Mouse (Mus musculus) thymus, postnatal 25 days (tissue): Measurements from ENCODE around the gene Tmem238.
"Not testable (repeated sequence)": the region's sequence is repeated elsewhere in the genome, so short reads cannot be mapped to it uniquely, and the experiment has no call there.

ENCODE experiments used
- DNase-seq: peaks from one replicate; pipeline ENCODE4 v3.0.0; 2022

Gene Tmem238

GRCm38 (mm10) chr7:4789436-4789935 lies at the start of gene Tmem238:
Gene Tmem238, minus strand, starts transcription at chr7:4789656.
- DNase-seq: peak; percentile 25

DNA sequence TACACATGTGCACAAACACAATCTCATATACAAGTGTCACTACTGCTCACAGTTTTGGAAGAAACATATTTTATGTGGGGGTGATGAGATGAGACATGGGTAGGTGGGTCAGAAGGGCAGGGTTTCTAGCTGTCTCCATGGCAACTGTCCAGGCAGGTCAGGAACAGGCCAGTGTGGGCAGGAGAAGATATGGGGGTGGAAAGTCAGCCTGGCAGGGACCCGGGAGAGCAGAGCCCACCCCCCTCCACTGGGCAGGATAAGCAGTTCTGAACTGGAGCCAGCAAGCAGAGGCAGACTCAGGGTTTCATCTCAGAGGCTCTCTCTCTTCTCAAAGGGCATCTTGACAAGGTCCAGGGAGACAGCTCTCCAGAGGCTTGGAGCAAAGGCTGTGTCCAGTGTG lies 48.2 kb upstream of the Tmem238 start:
- DNase-seq: no peak

GRCm38 (mm10) chr7:4836351-4836792 lies 46.9 kb upstream of the Tmem238 start:
- peak; percentile 57 for DNase-seq

GRCm38 (mm10) chr7:4835631-4836327 lies 46.3 kb upstream of the Tmem238 start:
- DNase-seq: no peak

DNA sequence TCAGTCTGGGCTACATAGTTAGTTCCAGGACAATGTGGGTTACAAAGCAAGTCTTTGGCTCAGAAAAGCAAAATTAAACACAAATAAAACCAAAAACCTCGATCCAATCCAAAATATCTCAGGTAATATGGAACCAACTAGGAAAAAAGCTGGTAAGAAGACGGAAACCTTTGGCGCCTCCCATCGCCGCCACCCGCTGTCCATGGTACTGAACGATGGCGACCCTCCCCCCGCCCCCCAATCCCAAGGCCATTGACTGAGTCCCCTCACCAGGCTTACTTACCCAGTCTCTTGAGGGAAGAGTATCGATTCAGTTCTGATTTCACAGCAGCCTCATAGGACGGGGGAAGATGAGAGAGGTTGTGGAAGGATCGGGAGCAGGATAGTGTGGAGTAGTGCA lies 41.0 kb upstream of the Tmem238 start:
- DNase-seq: no peak

DNA sequence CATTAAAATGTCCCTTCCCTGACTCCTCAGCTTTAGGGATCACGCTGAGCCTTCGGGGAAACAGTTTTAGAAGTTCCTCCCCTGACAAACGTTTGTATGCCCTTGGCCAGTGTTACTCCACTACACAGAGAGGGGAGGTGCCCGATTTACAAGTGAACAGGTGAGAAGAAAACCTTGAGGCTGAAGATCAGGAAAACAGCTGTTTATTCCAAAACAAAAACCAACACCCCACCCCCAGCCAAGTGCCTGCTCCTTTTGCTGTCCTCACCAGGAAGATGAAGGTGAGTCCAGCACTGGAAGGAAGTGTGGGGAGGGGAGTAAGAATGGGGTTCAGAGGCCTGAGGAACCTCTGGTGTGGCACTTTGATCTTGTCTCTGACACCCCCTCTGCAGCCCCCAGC lies 35.9 kb upstream of the Tmem238 start:
- no peak for DNase-seq

DNA sequence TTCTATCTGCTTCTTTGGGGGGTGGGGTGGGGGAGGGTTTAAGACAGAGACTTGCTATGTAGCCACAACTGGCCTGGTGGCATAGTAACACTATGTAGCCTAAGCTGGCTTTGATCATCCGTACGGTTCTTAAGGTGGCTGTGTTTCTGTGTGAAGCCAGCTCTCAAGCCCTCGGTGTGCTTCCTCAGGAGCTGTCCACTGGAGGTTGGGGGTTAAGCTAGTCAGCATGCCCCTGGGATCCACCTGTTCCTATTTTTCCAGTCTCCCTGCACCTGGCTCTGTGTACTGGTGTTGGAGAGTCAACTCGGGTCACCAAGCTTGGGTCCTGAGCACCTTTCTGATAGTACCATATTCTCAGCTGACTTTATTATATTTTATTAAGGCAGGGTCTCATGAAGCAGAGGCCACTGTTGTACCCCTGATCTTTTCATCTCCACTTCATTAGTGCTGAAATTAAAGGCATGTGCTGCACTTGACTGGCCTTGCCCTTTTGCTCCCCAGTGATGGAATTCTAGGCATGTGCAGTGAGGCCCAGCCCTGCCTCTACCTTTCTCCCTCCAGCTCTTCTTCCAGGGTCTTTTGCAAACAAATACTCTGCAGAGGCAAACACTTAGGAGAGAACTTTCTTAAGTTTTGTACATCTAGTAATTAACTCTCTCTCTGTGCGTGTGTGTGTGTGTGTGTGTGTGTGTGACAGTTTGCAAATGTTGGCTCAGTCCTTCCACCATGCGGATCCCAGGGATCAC lies 32.9 kb upstream of the Tmem238 start:
- DNase-seq: no peak

DNA sequence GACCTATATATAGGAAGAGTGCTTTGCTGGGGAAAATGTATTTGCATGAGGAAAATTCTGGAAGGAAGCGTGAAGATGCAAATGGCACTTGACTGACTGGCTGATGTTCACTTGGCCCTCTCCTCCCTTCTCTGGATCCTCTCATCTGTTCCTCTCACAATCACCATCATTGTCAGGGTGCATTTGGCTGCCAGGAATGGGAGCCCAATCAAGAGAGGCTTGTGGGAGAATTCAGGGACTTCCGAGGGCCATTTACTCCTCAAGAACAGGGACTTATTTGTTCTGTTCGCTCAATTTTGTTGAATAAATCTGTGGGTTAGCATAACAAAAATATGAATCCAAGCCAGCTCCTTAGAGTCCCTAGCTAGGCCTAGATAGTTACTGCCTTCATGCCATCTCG lies 32.2 kb upstream of the Tmem238 start:
- DNase-seq: no peak

DNA sequence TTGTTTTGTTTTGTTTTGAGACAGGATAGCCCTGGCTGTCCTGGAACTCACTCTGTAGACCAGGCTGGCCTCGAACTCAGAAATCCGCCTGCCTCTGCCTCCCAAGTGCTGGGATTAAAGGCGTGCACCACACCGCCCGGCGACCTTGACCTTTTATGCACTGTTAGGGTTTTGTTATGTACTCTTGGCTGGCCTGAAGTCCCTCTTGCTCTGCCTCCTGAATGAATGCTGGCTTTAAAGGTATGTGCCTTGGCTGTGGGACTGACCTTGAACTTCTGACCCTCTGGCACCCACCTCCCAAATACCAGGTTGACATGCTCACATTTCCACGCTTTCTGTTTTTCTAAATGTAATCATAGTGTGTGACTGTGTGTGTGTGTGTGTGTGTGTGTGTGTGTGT lies 31.5 kb upstream of the Tmem238 start:
- not testable (repeated sequence) for DNase-seq

DNA sequence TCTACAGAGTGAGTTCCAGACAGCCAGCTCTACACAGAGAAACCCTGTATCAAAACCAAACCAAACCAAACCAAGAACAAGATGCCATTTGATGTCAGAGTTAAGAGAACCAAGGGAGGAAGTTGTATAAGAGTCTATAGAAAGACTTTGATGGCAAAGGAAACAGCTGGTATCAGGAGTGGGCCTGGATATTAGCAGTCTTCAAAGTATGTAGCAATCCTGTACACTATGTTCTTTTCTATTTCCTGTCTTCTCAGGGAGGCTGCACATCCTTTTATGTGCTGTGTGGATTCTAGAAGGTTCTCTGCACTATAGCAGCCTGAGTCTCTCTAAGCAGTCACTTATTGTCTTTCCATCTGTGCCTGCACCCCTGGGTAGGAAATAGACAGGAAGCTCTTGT lies 27.1 kb upstream of the Tmem238 start:
- peak; percentile 12 for DNase-seq

- DNase-seq: no peak
These were observed 23.8 kb upstream of the Tmem238 start for GRCm38 (mm10) chr7:4813105-4813791.

DNA sequence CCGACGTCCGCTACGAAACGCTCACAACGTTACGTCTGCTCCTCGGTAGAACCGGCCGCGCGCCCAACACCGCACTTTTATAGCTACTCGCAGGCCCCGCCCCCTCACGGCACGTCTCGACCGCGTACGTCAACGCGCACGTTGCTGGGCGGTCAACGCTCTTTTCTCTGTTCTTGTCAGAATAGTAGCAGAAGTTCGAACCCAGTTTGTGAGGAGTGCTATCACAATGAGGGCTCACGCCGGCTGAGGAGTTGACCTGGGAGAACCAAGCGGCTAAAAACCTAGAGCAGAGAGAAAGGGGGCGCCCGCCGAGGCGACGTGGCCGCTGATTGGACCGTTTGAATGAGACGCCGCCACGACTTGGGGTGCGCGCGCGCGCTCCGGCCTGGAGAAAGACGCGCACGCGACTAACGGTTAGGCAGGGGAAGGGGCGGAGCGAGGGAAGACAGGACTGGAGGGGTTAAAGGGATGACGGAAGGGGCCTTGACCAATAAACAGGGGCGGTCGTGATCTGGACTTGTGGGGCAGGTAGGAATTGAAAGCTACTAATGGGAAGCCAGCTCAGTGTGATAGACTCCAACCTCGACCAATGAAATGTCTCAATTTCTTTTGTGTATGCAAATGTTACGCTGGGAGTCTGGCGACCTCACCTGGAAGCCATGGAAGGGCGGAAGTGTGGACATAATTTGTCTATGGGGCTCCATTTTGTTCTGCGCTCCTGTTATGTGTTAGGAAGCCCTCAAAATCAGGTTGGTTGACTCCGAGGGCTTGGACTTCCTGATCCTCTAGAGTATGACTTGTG lies 23.0 kb upstream of the Tmem238 start, which contains the start of gene Ube2s:
Gene Ube2s, minus strand, starts transcription at position 288 of the 802 bp plus-strand sequence.
- DNase-seq: peak; percentile 98

- no peak for DNase-seq
These were observed 22.4 kb upstream of the Tmem238 start for GRCm38 (mm10) chr7:4811842-4812302.

- not testable (repeated sequence) for DNase-seq
These were observed 21.7 kb upstream of the Tmem238 start for GRCm38 (mm10) chr7:4811131-4811530.

DNA sequence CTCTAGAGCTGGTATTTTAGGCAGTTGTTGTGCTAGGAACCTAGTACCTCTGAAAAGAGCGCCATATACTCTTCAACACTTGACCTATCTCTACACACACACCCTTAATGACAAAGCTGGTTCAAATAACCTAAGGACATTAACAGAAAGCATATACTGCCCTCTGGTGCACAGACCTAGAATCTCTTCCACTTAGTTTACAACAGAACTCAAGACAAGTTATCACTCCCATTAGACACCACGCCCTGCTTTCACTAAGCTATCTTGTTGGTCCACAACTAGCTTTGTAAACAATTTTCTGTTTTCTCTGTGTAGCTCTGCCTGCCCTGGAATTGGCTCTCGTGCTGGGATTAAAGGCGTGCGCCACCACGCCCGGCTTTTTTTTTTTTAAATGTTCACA lies 17.3 kb upstream of the Tmem238 start:
- DNase-seq: peak; percentile 30

GRCm38 (mm10) chr7:4802247-4802646 lies 12.8 kb upstream of the Tmem238 start:
- DNase-seq: no peak

GRCm38 (mm10) chr7:4795767-4796433 lies 6.4 kb upstream of the Tmem238 start:
- peak; percentile 22 for DNase-seq

DNA sequence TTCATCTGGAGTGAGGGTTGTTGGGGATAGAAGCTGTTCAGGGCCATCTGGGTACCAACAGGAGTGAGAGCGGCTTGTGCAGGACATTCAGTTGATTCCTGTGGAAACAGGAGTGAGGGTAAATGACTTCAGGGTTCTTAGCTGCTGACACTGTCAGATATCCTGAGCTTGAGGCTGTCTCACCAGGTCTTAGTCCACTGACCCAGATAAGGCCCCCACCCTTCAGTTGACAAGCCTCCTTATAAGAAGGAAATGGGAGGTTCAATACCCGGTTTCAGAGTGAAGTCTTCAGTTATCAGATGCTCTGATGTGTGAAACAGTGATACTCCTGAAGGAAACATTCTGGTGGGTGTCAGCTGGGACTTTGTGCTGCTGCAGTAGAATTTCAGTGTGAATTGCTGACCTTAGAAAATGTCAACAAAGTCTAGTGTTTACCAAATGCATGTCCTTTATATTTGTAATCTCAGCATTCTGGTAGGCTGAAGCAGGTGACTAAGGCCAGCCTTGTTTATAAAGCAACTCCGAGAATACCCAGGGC lies 5.2 kb upstream of the Tmem238 start:
- no peak for DNase-seq

- no peak for DNase-seq
These were observed 4.2 kb upstream of the Tmem238 start for GRCm38 (mm10) chr7:4793674-4794073.

DNA sequence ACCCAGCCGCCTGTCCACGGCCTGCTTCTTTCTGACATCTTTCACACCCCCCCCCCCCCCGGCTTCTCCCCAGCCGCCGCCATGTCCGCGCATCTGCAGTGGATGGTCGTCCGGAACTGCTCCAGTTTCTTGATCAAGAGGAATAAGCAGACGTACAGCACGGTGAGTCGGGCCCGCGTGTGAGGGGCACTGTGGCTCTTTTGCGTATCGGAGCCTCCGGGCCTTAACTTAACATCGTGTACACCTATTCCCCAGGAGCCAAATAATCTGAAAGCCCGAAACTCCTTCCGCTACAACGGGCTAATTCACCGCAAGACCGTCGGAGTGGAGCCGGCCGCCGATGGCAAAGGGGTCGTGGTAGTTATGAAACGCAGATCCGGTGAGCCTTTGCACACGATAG lies 3.8 kb upstream of the Tmem238 start:
- not testable (repeated sequence) for DNase-seq
